Mouse (Mus musculus): ENCODE measurements around the gene Fndc3b.

DNA sequence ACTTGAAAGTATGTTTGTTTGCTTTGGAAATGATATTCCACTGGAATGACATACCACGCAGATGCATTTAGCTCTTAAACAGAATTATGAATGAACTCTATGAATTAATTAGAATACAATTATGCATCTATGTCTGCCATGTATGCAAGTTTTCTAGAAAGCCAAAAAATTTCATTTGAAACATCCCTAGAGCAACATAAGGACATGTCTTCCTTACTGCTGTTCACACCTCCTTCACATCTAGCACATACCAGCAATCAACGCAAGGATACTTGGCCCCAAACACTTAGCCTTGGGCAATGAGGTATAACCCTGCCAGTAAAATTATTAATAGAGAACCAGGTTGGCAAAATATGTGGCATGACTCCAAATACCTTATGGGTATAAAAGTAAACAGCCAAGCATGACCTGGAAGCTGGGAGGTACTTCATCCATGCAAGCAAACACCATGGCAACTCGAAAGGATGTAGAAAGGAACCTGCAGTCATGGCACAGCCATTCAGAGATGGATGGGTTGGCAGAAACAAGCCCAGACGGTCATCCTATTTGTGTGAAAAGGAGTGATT, 52.8 kb downstream of the Fndc3b start:
- no peak for TF ChIP-seq CTCF (IDR thresholded peaks at IDR 0.05; ENCODE audit: extremely low read depth, insufficient read depth, low read length)
- no peak for TF ChIP-seq POLR2A (IDR thresholded peaks at IDR 0.05; ENCODE audit: extremely low read depth, insufficient read depth, low read length)

Measured in cortical plate, adult 2 months (tissue).